Mouse (Mus musculus) cortical plate, adult 2 months (tissue): ENCODE data around the gene Snrnp40.

Experiments
- CTCF ChIP-seq: fragments of 200-500 bp; IDR thresholded peaks from 2 replicates; pipeline ENCODE4 v1.5.1; 2011; ENCODE audit warnings: mild to moderate bottlenecking, control low read depth, low read length; ENCODE audit not compliant: insufficient read depth; ENCODE audit errors: extremely low read depth
- POLR2A ChIP-seq: fragments of 200-500 bp; IDR thresholded peaks from 2 replicates; pipeline ENCODE4 v1.6.1; 2011; ENCODE audit warnings: mild to moderate bottlenecking, low read length, control low read depth; ENCODE audit not compliant: insufficient read depth; ENCODE audit errors: extremely low read depth

GRCm38 (mm10) chr4:130387256-130387655 lies 27.3 kb downstream of the Snrnp40 start:
- no peak for TF ChIP-seq POLR2A
- no peak for TF ChIP-seq CTCF
